Mouse (Mus musculus): ENCODE results near the gene Nfib. TPM values are rescaled to one million over a fixed set of nuclear protein-coding genes. Genes with fewer than 3 reads are reported as not detected.

Nfib gene
- polyA plus RNA-seq, 1 experiment from 2014 or later, result 52.8 TPM

DNA sequence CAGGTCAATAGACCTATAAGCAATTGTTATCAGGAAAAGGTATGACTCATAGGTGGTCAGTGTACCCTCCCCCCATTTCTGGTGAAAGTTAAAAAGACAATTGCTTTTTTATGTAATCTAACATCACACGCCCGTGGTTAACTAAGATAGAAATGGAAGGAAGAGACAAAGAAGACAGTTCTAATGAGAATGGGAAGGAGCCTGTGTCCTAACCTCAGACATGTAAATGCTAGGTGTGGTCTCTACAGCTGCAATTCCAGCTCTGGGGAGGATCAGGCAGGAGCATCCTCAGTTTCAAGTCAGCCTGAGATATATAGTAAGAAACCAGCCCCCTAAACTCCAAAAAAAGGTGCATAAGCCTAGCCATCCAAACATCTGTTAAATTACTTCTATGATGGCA, 268.9 kb downstream of the Nfib start:
- H3K36me3 ChIP-seq (replicated peaks), result no peaks in the 10 kb centered on the region
- no peak overlapping the region for H3K4me2 ChIP-seq
- ATAC-seq (replicated peaks), result no peak
- no peaks in the 10 kb centered on the region for H3K9me3 ChIP-seq
- H3K4me3 ChIP-seq, result no peak overlapping the region
- H3K27ac ChIP-seq, result no peak overlapping the region
- 90% methylated on average over 2 of the region's 2 CpGs for WGBS
- peaks cover 17% of the 10 kb centered on the region for H3K4me1 ChIP-seq
- H3K9ac ChIP-seq, result no peak overlapping the region
- H3K27me3 ChIP-seq (replicated peaks), result no peaks in the 10 kb centered on the region

DNA sequence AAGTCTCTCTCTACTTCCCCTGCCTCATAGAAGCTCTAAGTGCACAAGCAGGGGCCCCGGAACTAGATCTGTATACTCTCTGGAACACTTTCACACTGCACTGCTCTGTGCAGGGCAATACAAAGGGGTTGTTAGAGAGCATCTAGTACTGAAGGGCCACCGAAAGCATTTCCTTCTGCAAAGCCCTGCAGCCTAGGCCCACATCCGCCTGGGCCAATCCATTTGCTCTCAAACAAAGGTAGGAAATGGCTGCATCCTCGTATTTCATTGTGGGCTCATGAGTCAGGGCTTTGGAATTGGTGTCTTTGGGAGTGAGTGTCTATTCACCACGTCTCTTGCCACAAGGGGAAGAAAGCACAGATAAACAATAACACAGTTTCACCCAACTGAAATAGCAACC, 269.8 kb downstream of the Nfib start:
- H3K4me3 ChIP-seq, result no peak overlapping the region
- ATAC-seq (replicated peaks), result no peak
- 51% methylated on average over 5 of the region's 5 CpGs for WGBS
- no peak overlapping the region for H3K9ac ChIP-seq
- peaks cover 15% of the 10 kb centered on the region; the same call in 1 of the 2 replicates for H3K4me1 ChIP-seq
- no peak overlapping the region for H3K27ac ChIP-seq
- H3K36me3 ChIP-seq (replicated peaks), result no peaks in the 10 kb centered on the region
- H3K4me2 ChIP-seq, result no peak overlapping the region
- H3K27me3 ChIP-seq (replicated peaks), result no peaks in the 10 kb centered on the region
- no peaks in the 10 kb centered on the region for H3K9me3 ChIP-seq

DNA sequence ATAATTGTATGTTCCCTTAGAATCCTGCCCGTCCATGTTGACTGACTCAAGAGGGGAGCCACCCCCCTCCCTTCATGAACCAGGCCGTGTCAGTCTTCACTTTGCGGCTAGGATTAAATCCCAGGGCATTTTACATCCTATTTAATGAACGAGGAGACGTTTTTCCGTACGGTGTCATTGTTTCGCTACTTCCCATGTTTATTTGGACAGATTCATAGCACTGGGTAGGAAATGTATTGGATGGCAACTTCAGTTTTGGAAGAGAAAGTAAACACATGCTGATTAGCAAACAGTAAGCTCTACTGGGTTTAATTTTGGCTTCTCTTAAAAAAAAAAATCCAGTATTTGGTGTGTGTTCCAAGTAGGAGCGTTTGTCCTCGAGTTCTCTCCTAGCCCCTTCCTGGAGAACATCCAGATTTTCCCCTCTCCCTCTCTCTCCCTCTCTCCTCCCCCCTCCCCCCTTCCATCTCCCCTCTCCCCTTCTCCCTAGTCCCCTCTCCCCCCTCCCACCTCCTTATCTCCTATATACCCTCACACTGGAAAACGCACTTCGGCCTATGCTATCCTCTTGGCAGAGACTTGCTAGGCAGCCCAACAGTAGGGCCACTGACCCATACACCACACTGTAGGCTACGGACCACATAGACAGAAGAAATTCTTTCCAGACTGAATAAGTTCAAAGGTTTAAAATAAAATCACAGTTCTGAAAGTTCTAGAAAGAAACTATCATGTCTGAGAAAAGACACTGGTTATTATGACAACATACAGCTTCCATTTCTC, 271.4 kb downstream of the Nfib start:
- 56% methylated on average over 13 of the region's 13 CpGs for WGBS
- Histone ChIP-seq H3K27me3 (replicated peaks) (no peaks in the 10 kb centered on the region), H3K4me2 (no peak overlapping the region), H3K9me3 (no peaks in the 10 kb centered on the region), H3K36me3 (replicated peaks) (no peaks in the 10 kb centered on the region), H3K27ac (no peak overlapping the region), H3K4me3 (no peak overlapping the region), H3K4me1 (0 out of 2 replicates have a peak, but pooled peaks cover 9% of the 10 kb centered on the region), H3K9ac (no peak overlapping the region)
- peak; percentile 49; the same call in 1 of the 2 replicates for ATAC-seq (replicated peaks)

DNA sequence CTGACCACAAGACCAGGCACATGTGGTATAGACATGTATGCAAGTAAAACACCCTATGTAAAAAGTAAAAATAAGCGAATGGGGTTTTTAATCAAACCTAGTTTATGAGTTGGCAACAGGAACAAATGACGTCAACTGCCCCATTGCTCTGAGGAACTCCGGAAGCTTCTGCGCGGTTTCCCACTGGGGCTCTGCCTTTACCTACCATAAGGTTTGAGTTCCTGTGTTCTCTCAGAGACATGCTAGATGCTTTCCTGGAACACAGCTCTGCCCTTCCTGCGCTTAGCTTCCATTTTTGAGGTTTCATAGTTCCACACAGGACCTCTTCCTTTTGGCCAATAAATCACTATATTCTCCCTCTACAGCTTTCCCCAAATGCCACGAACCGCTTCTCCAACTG, 273.7 kb downstream of the Nfib start:
- no peaks in the 10 kb centered on the region for H3K27me3 ChIP-seq (replicated peaks)
- WGBS, result 96% methylated on average over 8 of the region's 8 CpGs
- H3K9me3 ChIP-seq, result no peaks in the 10 kb centered on the region
- no peaks in the 10 kb centered on the region for H3K36me3 ChIP-seq (replicated peaks)
- no peak overlapping the region for H3K9ac ChIP-seq
- no peak overlapping the region for H3K4me3 ChIP-seq
- no peak overlapping the region for H3K4me2 ChIP-seq
- H3K27ac ChIP-seq, result no peak overlapping the region
- ATAC-seq (replicated peaks), result no peak
- peaks cover 13% of the 10 kb centered on the region for H3K4me1 ChIP-seq

DNA sequence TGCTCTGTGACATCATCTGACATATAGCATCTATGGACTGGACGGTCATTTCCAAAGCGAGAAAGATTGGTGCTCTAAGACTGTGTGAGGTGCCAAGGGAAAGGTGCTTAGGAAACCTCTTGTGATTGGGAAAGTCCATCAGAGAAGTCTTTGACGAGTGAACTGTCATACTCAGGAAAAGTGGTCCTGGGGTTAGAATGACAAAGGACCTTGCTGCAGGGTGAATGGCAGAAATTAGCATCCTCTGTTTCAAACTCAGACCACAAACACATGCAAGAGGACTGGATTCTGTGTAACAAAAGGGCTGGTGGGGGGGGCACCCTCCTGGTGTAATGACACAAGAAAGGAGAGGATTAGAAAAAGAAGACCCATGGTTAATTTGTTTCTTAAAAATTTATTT, 274.7 kb downstream of the Nfib start:
- Histone ChIP-seq H3K4me1 (peaks cover 9% of the 10 kb centered on the region), H3K36me3 (replicated peaks) (no peaks in the 10 kb centered on the region), H3K27me3 (replicated peaks) (no peaks in the 10 kb centered on the region), H3K9ac (no peak overlapping the region), H3K27ac (no peak overlapping the region), H3K4me2 (no peak overlapping the region), H3K4me3 (no peak overlapping the region), H3K9me3 (no peaks in the 10 kb centered on the region)
- 54% methylated on average over 3 of the region's 3 CpGs for WGBS
- ATAC-seq (replicated peaks), result no peak

DNA sequence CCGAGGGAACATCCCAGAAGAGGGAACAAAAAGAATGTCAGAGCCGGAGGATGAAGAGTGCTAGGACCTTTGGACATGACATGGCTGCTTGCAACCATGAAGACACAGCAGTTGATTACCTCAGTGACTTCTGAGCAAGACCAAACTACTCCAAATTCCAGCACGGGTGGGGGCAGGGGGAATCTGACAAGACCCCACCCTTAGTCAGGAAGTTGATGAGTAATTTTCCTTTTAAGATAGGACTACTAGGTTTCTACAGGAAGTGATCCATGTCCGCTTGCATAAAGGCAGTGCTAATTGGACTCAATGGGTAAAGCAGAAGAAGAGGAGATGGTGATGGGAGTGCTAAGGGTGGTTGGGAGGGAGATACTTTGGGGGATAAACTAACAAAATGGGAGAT, 279.3 kb downstream of the Nfib start:
- no peaks in the 10 kb centered on the region for H3K27me3 ChIP-seq (replicated peaks)
- no peak overlapping the region for H3K27ac ChIP-seq
- no peaks in the 10 kb centered on the region for H3K36me3 ChIP-seq (replicated peaks)
- no peak for ATAC-seq (replicated peaks)
- no peak overlapping the region for H3K4me2 ChIP-seq
- H3K4me3 ChIP-seq, result no peak overlapping the region
- H3K9ac ChIP-seq, result no peak overlapping the region
- H3K4me1 ChIP-seq, result peaks cover 9% of the 10 kb centered on the region
- 93% methylated on average over 4 of the region's 4 CpGs for WGBS
- no peaks in the 10 kb centered on the region for H3K9me3 ChIP-seq

DNA sequence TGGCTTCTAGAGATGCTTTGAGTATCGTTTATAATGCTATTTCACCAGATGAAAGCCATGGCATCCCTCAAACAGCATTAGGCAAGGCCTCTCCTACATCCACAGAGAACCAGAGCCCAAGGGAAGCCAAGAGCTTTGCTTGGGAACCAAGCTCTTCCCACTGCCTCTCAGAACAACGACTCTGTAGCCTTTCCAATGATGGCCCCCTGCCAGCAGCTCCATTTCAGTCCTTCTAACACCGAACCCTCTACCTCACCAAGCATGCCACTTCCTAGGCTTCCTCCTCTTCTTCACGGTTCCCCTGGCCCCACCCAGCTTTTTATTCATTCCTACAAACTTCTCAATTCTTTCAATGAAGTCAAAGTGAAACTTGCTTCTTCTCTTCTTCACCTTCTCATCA, 287.3 kb downstream of the Nfib start:
- Histone ChIP-seq H3K27ac (no peak overlapping the region), H3K4me3 (no peak overlapping the region), H3K9me3 (no peaks in the 10 kb centered on the region), H3K9ac (no peak overlapping the region), H3K4me2 (no peak overlapping the region), H3K27me3 (replicated peaks) (no peaks in the 10 kb centered on the region), H3K4me1 (no peaks in the 10 kb centered on the region), H3K36me3 (replicated peaks) (no peaks in the 10 kb centered on the region)
- ATAC-seq (replicated peaks), result no peak
- 73% methylated on average over 4 of the region's 4 CpGs for WGBS

DNA sequence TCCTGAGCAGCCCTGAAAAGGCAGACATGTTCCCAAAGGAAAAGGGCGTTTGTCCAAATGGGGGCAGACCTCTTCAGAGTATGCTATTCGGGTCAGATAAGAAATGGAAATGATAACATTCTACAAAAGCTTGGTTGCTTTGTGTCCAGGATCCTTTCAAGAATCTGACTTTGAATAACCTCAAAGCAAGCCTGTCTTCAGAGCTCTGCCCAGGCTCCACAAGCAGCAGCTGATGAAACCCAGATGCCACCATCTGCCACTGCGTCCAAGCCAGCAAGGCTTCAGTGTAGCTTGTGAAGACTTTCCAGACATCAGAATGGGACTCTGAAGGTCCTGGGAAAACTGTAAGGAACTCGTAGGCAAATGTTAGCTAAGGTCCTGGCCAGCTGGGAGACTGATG, 289.7 kb downstream of the Nfib start:
- WGBS, result 75% methylated on average over 4 of the region's 4 CpGs
- no peaks in the 10 kb centered on the region for H3K9me3 ChIP-seq
- H3K4me1 ChIP-seq, result peaks cover 4% of the 10 kb centered on the region; the same call in 1 of the 2 replicates
- no peak for ATAC-seq (replicated peaks)
- no peak overlapping the region for H3K9ac ChIP-seq
- H3K27me3 ChIP-seq (replicated peaks), result no peaks in the 10 kb centered on the region
- no peak overlapping the region for H3K27ac ChIP-seq
- H3K4me2 ChIP-seq, result no peak overlapping the region
- no peaks in the 10 kb centered on the region for H3K36me3 ChIP-seq (replicated peaks)
- no peak overlapping the region for H3K4me3 ChIP-seq

DNA sequence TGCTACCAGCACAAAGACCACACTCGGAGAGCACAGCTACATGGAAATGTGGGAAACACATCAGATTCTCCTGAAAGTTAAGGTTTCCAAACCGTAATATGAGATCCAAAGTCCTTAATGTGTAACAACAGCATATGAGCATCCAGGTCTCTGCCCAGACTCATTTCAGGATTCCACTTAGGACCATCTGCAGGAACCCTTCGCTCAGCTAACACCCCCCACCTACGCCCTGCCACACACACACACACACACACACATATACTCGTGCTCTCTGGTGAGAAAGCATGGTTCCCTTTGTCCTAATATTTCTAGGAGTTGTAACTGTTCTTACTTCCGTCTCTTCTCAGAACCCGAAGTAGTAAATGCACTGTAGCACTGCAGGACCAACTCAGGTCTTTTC, 292.9 kb downstream of the Nfib start:
- no peak overlapping the region for H3K4me3 ChIP-seq
- H3K9me3 ChIP-seq, result no peaks in the 10 kb centered on the region
- H3K4me1 ChIP-seq, result peaks cover 15% of the 10 kb centered on the region
- ATAC-seq (replicated peaks), result no peak
- H3K4me2 ChIP-seq, result no peak overlapping the region
- H3K27me3 ChIP-seq (replicated peaks), result no peaks in the 10 kb centered on the region
- 86% methylated on average over 7 of the region's 7 CpGs for WGBS
- no peak overlapping the region for H3K9ac ChIP-seq
- no peaks in the 10 kb centered on the region for H3K36me3 ChIP-seq (replicated peaks)
- H3K27ac ChIP-seq, result no peak overlapping the region

DNA sequence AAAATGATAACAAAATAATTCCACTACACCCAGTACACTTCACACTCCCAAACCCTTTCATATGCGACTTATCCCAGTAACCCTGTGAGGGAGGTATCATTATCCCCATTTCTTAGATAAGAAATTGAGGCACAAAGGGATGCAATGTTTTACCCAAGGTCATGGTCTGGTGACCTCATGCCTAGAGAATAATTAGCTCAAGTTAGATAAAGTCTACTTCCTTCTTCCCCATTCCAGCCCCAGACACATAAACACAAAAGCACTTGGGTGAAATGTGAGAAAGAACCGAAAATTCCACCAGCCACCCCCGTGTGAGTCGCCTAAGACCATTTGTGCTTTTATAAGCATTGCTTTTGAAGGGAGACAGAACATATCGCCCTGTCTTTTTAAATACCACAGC, 293.6 kb downstream of the Nfib start:
- H3K36me3 ChIP-seq (replicated peaks), result no peaks in the 10 kb centered on the region
- no peaks in the 10 kb centered on the region for H3K27me3 ChIP-seq (replicated peaks)
- peaks cover 15% of the 10 kb centered on the region for H3K4me1 ChIP-seq
- H3K4me2 ChIP-seq, result no peak overlapping the region
- WGBS, result 57% methylated on average over 5 of the region's 5 CpGs
- no peak for ATAC-seq (replicated peaks)
- no peak overlapping the region for H3K27ac ChIP-seq
- H3K9me3 ChIP-seq, result no peaks in the 10 kb centered on the region
- H3K9ac ChIP-seq, result no peak overlapping the region
- no peak overlapping the region for H3K4me3 ChIP-seq

DNA sequence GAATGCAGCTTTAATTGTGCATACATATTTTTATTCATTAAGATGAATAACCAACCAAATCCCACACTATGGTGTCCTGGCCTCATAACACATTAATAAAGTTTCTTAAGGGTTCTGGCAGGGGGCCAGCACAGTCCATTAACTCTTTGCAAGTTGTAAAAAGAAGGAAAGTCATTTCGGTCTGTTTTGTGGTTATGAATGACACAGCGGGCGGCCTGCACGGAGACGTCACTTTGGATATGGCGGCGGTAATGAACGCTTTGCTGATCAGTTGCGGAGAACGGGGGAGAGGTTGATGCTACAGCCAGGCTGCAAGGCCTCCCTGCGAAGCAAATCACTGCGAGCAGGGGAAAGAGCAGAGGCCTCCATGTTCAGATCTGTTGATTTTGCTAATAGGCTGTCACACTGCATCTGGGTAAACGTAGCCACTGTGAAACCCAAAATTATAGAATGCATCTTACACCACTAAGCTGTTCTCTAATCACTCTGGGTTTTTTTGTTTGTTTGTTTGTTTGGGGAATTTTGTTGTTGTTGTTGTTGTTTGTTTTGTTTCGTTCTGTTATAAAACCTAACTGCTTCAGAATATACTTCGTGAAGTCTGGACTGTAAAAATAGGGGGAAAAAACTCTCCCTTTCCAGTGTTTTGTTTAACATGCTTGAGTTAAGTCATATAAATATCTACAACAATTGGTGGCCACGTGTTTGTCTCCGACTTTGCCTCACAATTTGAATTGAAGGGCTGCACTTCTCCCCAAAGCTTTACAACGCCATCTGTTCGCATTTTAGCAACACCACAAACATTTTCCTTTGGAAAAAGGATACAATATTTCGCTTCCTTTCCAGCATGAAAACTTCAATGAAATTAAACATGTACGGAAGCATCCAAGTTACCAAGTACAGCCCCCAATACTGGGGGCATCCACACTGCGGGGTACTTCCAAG, 296.8 kb downstream of the Nfib start:
- H3K27ac ChIP-seq, result no peak overlapping the region
- no peak overlapping the region for H3K4me3 ChIP-seq
- 35% methylated on average over 22 of the region's 22 CpGs for WGBS
- peak; percentile 32; the same call in 1 of the 2 replicates for ATAC-seq (replicated peaks)
- no peak overlapping the region for H3K9ac ChIP-seq
- peaks cover 23% of the 10 kb centered on the region for H3K4me1 ChIP-seq
- peak overlapping the region; percentile 20 for H3K4me2 ChIP-seq
- no peaks in the 10 kb centered on the region for H3K27me3 ChIP-seq (replicated peaks)
- no peaks in the 10 kb centered on the region for H3K36me3 ChIP-seq (replicated peaks)
- no peaks in the 10 kb centered on the region for H3K9me3 ChIP-seq

DNA sequence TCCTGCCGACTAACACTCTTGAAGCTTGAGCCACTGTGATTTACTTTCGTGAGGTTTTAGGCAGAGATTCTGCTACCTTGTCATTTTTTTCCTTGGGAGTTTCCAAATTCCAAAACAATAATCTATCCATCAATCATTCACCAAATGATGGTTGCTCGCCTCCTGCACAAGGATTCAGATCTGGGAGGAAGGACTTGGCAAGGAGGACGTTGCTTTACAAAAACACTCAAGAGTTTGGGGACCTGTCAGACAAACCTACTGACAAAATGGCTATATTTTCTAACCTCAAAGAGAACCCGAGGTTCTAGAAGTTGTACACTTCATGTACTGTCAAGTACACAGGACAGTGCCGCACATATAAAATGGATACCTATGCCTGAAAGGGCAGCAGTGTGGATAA, 299.0 kb downstream of the Nfib start:
- H3K9ac ChIP-seq, result no peak overlapping the region
- H3K27ac ChIP-seq, result no peak overlapping the region
- H3K9me3 ChIP-seq, result no peaks in the 10 kb centered on the region
- H3K4me3 ChIP-seq, result no peak overlapping the region
- 92% methylated on average over 6 of the region's 6 CpGs for WGBS
- ATAC-seq (replicated peaks), result no peak
- no peaks in the 10 kb centered on the region for H3K36me3 ChIP-seq (replicated peaks)
- no peaks in the 10 kb centered on the region for H3K27me3 ChIP-seq (replicated peaks)
- no peak overlapping the region for H3K4me2 ChIP-seq
- H3K4me1 ChIP-seq, result peaks cover 26% of the 10 kb centered on the region

Data from midbrain, embryonic 15.5 days (tissue).